Mouse (Mus musculus): ENCODE results near the gene Slc45a2. TPM values are rescaled to one million over a fixed set of nuclear protein-coding genes. Genes with fewer than 3 reads are reported as not detected.

The Slc45a2 gene
- not detected for polyA plus RNA-seq (2014; fragmentation: Illumina TruSeq; extraction: RNeasy Lipid Tissue Mini Kit (QIAGEN cat#74804))

DNA sequence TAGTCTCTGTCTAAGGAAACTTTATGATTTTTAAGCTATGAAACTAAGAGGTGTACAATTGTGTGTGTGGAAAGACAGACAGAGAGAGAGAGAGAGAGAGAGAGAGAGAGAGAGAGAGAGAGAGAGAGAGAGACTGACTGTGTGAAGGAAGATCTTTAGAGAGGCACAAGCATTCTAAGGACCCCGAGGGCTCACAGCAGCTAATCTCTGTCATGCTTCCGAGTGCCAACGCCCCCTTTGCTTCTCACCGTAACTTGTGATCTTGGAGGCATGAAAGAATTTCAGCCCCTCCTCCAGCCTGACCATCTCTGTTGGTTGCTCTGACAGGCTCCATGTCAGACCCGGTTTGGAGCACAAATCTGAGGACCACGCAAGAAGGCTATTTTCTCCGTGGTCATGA is at the start of gene Slc45a2:
Gene Slc45a2 (plus strand): TSS at position 301 of the 400 bp plus-strand sequence.

DNA sequence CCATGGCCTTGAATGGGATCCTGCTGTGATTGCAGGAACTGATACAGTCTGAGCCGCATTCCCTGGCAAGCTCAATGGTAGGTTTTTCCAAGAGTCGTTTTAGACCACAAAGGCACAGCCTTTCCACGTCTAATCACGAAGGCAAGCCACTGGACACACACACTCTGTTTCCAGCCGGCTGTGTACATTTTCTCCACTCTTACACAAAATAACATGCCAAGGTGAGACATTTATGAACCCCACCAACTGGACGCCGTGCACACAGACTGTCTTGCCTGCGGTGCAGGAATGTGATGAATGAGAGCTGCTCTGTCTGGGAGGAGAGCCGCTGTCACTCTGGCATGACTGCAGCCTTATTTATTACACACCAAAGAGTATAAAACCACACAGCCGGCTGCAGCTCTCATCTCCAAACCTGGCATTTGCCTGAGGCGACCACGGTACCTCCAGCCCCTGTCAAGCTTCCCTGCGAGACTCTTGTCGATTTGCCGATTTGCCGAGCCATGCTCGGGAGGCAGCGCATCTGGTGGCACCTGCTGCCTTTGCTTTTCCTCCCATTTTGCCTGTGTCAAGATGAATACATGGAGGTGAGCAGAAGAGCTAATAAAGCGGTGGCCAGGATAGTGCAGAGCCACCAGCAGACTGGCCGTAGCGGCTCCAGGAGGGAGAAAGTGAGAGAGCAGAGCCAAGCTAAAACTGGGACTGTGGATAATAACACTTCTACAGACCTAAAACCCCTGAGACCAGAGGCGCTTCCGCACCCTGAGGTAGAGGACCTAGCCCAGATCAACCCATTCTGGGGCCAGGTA is 48.4 kb upstream of the Slc45a2 start, which contains the start of gene C1qtnf3:
Gene C1qtnf3 (plus strand): TSS at position 382 of the 809 bp plus-strand sequence.

DNA sequence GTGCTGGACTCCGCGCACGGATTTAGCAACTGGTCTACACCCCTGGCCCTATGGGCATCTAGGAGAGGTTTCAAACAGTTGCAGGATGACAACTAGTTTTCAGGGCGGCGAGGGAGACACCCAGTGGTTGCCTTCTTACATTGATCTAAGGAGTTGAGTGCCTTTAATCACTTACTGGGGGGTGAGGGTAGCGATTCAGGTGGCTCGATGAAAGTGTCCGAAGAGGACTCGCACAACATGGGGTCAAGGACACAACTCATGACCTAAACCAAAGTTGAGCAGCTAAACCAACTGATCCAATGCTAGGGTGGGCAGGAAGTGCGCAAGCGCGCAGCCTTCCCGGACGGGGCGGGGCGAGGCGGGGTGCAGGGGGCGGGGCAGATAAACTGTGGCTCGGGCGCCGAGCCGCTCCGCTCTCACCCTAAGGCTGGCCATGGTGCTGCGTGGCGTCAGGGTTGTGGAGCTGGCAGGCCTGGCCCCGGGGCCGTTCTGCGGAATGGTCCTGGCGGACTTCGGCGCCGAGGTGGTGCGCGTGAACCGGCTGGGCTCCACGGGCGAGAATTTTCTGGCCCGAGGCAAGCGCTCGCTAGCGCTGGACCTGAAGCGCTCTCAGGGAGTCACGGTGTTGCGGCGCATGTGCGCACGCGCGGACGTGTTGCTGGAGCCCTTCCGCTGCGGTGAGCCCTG is 19.0 kb upstream of the Slc45a2 start, which contains the start of gene Amacr:
Gene Amacr (plus strand): TSS at position 380 of the 687 bp plus-strand sequence.

DNA sequence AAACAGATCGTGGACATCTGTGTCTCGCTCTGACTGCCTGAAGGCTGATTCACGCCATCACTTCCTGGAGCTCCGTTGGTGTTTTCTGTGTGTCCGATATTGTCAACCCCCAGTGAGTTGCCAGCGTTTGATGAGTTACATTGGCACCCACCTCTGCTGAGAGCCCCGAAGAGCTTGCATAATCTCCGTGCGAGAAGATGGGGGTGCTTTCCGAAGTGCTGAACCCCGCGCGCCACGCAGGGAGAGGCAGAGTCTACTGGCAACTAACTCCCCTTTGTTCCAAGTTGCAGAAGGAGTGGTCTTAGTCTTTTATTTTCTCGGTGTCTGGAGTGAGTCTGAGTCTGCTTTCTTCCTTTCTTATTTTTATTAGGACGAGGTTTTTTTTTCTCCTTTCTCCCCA is 37.2 kb downstream of the Slc45a2 start, which contains the start of gene Rxfp3:
Gene Rxfp3 (minus strand): TSS at position 281 of the 400 bp plus-strand sequence.

DNA sequence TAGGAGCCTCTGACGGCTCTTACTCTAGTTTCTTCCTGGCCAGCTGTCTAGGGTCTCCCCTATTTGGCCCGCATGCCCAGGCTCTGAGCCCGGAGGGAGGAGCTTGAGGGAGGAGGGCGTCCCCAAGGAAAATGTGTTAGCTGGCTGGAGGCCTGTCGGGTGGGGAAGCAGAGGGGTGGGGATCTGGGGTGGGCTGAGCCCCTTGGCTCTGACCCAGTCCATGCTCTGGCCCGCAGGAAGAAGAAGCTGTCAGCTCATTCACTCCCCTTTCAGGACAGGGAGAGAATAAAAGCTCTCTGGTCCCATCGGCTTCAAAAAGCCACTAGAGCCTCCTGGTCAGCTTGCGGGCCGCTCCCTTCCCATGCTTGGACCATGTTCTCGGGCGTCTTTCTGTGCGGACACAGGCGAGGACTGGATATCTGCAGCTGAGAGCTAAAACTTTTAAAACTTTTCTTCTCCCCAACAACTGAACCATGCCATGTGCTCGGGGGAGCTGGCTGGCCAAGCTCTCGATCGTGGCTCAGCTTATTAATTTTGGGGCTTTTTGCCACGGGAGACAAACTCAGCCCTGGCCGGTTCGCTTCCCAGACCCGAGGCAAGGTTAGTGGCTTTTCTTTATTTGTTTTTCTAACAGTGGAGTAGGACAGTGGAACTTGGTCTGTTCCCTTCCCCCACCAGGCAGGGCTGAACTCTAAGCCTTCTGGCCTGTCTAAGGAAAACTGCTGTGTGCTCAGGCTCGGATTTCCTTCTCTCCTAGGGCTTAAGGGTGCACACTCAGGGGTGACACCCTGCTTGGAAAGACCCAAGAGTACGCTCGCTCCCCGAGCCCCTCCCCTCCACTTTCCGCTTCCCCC is 64.3 kb downstream of the Slc45a2 start, which contains the start of gene Adamts12:
Gene Adamts12 (plus strand): TSS at position 233 of the 854 bp plus-strand sequence.

Other genes starting within 250 kb of the Slc45a2 start
- 22.0 TPM for gene C1qtnf3, start 48.4 kb upstream of the Slc45a2 start, polyA plus RNA-seq (2014; fragmentation: Illumina TruSeq; extraction: RNeasy Lipid Tissue Mini Kit (QIAGEN cat#74804))
- 4.8 TPM for gene Amacr, start 19.0 kb upstream of the Slc45a2 start, polyA plus RNA-seq (2014; fragmentation: Illumina TruSeq; extraction: RNeasy Lipid Tissue Mini Kit (QIAGEN cat#74804))
- 0.14 TPM for gene Rxfp3, start 37.3 kb downstream of the Slc45a2 start, polyA plus RNA-seq (2014; fragmentation: Illumina TruSeq; extraction: RNeasy Lipid Tissue Mini Kit (QIAGEN cat#74804))
- 17.4 TPM for gene Adamts12, start 64.1 kb downstream of the Slc45a2 start, polyA plus RNA-seq (2014; fragmentation: Illumina TruSeq; extraction: RNeasy Lipid Tissue Mini Kit (QIAGEN cat#74804))